Mouse (Mus musculus) E14TG2a.4 (cell line): ENCODE measurements at regions not wholly inside any gene's neighbourhood (a gene's known extent, or its start where the extent isn't known, plus 50 kb on each side); places are given as distances from the start of the nearest gene placed in this dataset.

ENCODE experiments used
- H3K27me3 ChIP-seq: 2 replicates; pipeline ENCODE4 v1.6.1; 2014; ENCODE audit warnings: low read length, control low read depth; ENCODE audit not compliant: insufficient read depth
- H3K36me3 ChIP-seq: 2 replicates; pipeline ENCODE4 v1.6.1; 2014; ENCODE audit warnings: low read length, control low read depth; ENCODE audit not compliant: insufficient read depth
- H3K4me1 ChIP-seq: replicated peaks from 2 replicates; pipeline ENCODE4 v1.6.1; 2014; ENCODE audit warnings: low read depth, low read length, control low read depth
- H3K4me3 ChIP-seq: replicated peaks from 2 replicates; pipeline ENCODE4 v1.5.1; 2014; ENCODE audit warnings: mild to moderate bottlenecking, low read length
- H3K9me3 ChIP-seq: 2 replicates; pipeline ENCODE4 v1.6.1; 2014; ENCODE audit warnings: low read length, control low read depth
- CTCF ChIP-seq: conservative IDR thresholded peaks from 2 replicates; pipeline ENCODE4 v1.5.1; 2014; ENCODE audit warnings: low read length
- NANOG ChIP-seq: IDR thresholded peaks from 2 replicates; pipeline ENCODE4 v1.6.1; 2014; ENCODE audit warnings: borderline replicate concordance, low read length, mixed read lengths
- POU5F1 ChIP-seq: IDR thresholded peaks from 2 replicates; pipeline ENCODE4 v1.6.1; 2014; ENCODE audit warnings: low read length, borderline replicate concordance

- TF ChIP-seq CTCF (no peak), NANOG (no peak), POU5F1 (no peak)
- no peaks in the 10 kb centered on the region for H3K9me3 ChIP-seq
- H3K4me3 ChIP-seq = no peak overlapping the region
- H3K27me3 ChIP-seq = no peaks in the 10 kb centered on the region
- H3K4me1 ChIP-seq = peaks cover 8% of the 10 kb centered on the region; the same call in 1 of the 2 replicates
- no peaks in the 10 kb centered on the region for H3K36me3 ChIP-seq
Measured at GRCm38 (mm10) chr1:69470614-69471250, 216.3 kb downstream of the Ikzf2 start.

- no peak for TF ChIP-seq CTCF
- no peak for TF ChIP-seq POU5F1
- TF ChIP-seq NANOG = no peak
- peaks cover 8% of the 10 kb centered on the region; the same call in 1 of the 2 replicates for H3K4me1 ChIP-seq
- no peaks in the 10 kb centered on the region for H3K36me3 ChIP-seq
- no peaks in the 10 kb centered on the region for H3K27me3 ChIP-seq
- no peak overlapping the region for H3K4me3 ChIP-seq
- no peaks in the 10 kb centered on the region for H3K9me3 ChIP-seq
Measured at GRCm38 (mm10) chr1:69469158-69469901, 217.7 kb downstream of the Ikzf2 start.

- Histone ChIP-seq H3K4me1 (peaks cover 8% of the 10 kb centered on the region; the same call in 1 of the 2 replicates), H3K4me3 (no peak overlapping the region), H3K9me3 (no peaks in the 10 kb centered on the region), H3K36me3 (no peaks in the 10 kb centered on the region), H3K27me3 (no peaks in the 10 kb centered on the region)
- TF ChIP-seq POU5F1 (no peak), NANOG (no peak), CTCF (no peak)
Measured at GRCm38 (mm10) chr1:69466534-69467275, 220.3 kb downstream of the Ikzf2 start.

- TF ChIP-seq POU5F1 (no peak), CTCF (no peak), NANOG (no peak)
- Histone ChIP-seq H3K4me3 (no peak overlapping the region), H3K36me3 (no peaks in the 10 kb centered on the region), H3K9me3 (peaks cover 15% of the 10 kb centered on the region), H3K27me3 (no peaks in the 10 kb centered on the region), H3K4me1 (0 out of 2 replicates have a peak, but pooled peaks cover 3% of the 10 kb centered on the region)
Measured at GRCm38 (mm10) chr1:69461191-69461590, 225.9 kb downstream of the Ikzf2 start.

- Histone ChIP-seq H3K27me3 (no peaks in the 10 kb centered on the region), H3K36me3 (no peaks in the 10 kb centered on the region), H3K4me3 (no peak overlapping the region), H3K9me3 (peaks cover 17% of the 10 kb centered on the region), H3K4me1 (0 out of 2 replicates have a peak, but pooled peaks cover 3% of the 10 kb centered on the region)
- TF ChIP-seq POU5F1 (no peak), CTCF (no peak), NANOG (peak; percentile 82; the same call in 1 of the 2 replicates)
Measured at GRCm38 (mm10) chr1:69459899-69460298, 227.1 kb downstream of the Ikzf2 start.

- peaks cover 17% of the 10 kb centered on the region for H3K9me3 ChIP-seq
- H3K27me3 ChIP-seq = no peaks in the 10 kb centered on the region
- 0 out of 2 replicates have a peak, but pooled peaks cover 3% of the 10 kb centered on the region for H3K4me1 ChIP-seq
- TF ChIP-seq POU5F1 (no peak), CTCF (no peak), NANOG (no peak)
- H3K4me3 ChIP-seq = no peak overlapping the region
- no peaks in the 10 kb centered on the region for H3K36me3 ChIP-seq
Measured at GRCm38 (mm10) chr1:69457471-69457870, 229.6 kb downstream of the Ikzf2 start.

GRCm38 (mm10) chr1:69453991-69454390, 233.1 kb downstream of the Ikzf2 start:
- TF ChIP-seq POU5F1 (no peak), NANOG (no peak), CTCF (no peak)
- no peaks in the 10 kb centered on the region for H3K36me3 ChIP-seq

GRCm38 (mm10) chr1:69452910-69453309, 234.1 kb downstream of the Ikzf2 start:
- TF ChIP-seq POU5F1 (no peak), NANOG (no peak), CTCF (no peak)
- H3K36me3 ChIP-seq = no peaks in the 10 kb centered on the region

More at GRCm38 (mm10) chr1:69453991-69454390, 233.1 kb downstream of the Ikzf2 start:
- Histone ChIP-seq H3K4me1 (no peaks in the 10 kb centered on the region), H3K27me3 (no peaks in the 10 kb centered on the region), H3K9me3 (peaks cover 17% of the 10 kb centered on the region), H3K4me3 (no peak overlapping the region)

More at GRCm38 (mm10) chr1:69452910-69453309, 234.1 kb downstream of the Ikzf2 start:
- Histone ChIP-seq H3K4me3 (no peak overlapping the region), H3K4me1 (no peaks in the 10 kb centered on the region), H3K9me3 (peaks cover 17% of the 10 kb centered on the region), H3K27me3 (no peaks in the 10 kb centered on the region)
